Mouse (Mus musculus): ENCODE results near the gene Ctcfl.
"Not testable (repeated sequence)": the region's sequence is repeated elsewhere in the genome, so short reads cannot be mapped to it uniquely, and the experiment has no call there.

The Ctcfl gene

DNA sequence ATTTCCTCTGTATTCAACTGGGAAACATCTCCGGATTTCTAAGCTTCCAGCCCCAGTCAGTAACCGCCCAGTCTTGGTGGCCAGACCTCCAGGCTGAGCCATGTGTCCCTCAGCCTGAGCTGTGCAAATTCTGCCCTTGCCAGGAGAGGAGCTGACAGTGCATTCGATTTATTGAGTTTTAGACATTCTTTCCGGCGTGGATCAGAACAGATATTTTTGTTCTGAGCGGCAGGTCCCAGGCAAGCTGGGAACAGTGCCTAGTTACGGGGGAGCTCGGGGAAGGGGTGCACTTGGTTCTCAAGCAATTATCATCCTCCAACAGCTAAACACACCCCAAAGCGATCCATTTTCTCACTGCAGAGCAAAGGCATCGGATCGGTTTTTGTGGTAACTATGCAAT lies 24.3 kb upstream of the Ctcfl start:
- no peak for DNase-seq (ENCODE audit: low read depth)

DNA sequence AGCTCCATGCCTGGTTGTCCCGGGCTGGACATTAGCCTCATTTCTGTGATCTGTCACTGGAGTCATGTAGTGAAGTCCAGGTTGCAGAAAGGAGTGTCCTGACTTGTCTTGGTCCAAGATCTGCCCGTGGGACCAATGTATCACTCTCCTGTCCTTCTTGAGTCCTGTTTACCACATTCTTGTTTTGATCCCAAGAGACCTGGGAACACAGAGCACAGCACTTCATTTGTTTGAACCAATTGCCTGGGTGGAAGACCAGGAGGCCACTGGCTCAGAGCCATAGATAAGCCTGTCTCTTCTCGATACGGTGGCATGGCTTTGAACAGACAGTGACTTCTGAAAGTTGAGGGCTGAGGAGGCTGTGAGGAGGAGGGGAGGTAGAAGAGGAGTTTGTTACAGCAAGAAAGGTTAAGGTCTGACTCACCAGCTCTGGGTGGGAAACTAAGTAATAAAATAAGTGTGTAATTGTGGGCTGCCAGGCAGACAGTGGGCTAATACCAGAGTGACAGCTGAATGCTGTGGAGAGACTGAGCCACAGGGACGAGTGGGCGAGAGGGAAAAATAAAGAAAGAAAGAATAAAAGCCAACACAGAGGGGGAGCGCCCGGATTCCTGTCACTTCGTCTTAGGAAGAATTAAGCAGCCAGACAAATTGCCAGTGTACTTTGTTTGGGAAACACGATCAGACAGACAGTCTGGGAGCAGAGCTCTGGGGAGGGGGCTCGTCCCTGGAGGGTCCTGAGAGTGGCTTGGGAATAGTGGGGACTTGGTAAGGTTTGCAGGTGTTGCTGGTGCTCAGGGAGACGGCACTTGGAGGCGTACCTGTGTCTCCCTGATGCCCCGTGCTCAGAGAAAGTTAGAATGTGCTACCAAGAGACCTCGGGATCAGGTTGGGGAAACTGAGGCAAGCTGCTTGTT lies 19.3 kb upstream of the Ctcfl start:
- no peak for DNase-seq (ENCODE audit: low read depth)

DNA sequence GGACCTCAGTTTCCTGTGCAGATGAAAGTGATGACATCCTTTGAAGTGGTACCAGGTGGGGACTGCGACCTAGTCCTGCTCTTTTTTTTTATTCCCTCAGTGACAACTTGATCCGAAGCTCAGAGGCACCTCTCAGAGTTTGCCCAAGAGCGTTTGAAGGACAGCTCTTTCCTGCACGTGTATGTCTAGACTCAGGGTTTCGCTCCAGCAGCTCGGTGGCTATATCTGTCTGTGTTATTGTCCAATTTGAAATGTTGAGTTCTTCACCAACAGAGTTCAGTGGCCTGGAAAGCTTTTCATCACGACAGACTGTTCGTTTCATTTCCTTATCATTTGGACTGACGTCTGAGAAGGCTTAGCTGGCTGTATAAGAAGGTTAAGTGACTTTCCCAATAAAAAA lies 15.4 kb upstream of the Ctcfl start:
- no peak for DNase-seq (ENCODE audit: low read depth)

DNA sequence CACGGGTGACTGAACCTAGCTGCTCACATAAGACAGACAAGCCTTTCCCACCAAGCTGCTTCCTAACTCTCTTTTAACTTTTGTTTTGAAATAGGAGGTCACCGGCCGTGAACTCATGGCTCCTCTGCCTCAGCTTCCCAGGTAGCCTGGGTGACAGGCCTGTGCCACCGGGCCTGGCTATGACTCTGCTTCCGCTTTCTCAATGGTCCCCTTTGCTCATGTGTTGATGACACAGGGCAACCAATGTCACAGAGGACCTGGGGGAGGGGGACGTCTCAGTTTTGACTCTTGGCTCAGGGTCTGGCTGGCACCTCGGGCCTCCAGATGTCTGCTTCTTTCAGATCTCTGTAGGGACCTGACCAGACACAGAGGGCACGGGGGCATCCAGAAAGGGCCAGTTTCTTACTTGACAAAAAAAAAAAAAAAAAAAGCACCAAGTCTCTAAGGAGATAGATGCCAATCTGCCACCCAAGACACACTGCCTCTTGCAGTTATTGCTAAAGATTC lies 13.5 kb upstream of the Ctcfl start:
- no peak for DNase-seq (ENCODE audit: low read depth)

DNA sequence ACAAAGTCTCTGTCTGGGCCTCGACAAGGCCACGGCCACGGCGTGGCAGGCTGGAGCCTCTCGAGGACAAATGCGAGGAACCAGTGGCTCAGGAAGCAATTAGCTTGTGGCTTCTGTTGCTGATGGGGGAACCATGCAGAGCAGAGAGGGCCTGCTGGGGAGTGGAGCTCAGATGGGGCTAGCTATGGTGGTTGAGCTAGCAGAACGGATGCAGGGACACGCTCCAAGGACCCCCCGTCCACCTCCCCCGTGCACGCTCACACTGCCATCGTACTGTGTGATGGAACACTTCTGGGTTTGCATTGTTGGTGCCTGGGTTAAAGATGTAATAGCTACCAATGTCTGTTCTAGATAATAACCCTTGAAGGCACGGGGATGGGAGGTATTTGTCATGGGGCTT lies 12.9 kb upstream of the Ctcfl start:
- DNase-seq (ENCODE audit: low read depth), result no peak

DNA sequence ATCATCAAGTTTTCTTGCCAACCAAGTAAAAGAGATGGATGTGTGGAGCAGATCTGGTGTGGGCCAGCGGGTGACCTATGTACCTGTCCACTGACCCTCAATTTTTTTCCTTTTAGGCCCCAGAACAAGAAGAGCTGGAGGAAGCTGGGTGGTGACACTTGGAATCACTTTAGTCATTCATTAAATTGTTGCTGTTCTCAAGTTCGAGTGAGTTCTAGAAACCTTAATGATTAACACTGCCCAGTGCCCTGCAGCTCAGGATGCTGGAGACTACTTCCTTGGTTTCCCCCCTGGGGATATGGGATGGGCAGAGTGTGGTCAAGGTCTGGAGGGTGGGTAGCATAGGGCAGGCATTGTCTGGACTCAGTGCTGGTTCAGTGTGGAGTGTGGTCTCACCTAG lies 9.8 kb upstream of the Ctcfl start:
- DNase-seq (ENCODE audit: low read depth), result no peak

DNA sequence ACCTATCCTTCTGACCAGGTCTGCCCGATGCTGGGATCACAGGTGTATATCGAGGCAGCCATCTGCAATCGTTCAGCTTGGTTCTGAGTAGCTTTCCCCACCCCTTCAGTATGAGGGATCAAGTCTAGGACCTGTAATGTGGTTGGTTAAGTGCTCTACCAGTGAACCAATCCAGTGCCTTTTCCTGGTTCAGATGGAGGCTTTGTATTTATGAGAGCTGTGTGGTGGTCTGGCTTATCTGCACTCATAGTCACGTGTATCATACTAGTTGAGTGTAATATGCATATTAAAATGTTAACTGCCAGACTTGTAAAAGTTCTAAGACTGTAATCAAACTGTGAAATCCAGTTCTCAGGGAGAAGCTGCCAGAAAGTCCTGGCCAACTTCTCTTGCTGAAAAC lies 7.1 kb upstream of the Ctcfl start:
- DNase-seq (ENCODE audit: low read depth), result no peak

DNA sequence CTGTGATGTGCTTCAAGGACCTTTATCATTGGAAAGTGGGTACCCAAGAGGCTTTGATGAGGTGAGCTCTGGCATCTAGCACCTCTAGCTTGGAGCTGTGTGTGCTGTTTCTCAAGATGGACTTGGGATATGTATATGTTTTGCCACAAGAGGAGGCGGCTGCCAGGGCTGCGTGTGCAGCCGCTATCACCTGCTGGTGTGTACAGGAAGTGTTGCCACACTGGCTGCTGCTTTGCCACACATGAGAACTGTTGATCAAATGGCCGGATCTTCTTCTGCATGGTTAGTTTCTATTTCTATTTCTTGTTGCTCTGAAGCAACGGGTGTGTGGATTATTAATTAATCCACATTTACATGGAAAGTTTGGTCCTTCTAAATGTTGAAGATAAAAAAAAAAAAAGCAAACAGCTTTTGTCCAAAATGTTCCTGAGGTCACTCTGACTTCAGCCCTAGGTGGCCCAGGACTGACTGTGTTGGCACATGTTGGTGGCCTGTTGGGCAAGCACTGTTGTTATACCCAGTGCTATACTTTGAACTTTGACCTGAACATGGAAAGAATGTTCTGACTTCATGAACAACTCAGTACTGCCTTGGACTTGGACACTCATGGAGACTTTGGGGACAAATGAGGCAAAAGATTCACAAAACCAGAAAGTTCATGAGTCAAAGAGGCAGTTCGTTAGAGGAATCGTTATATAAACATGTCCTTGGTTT lies 4.9 kb upstream of the Ctcfl start:
- no peak for DNase-seq (ENCODE audit: low read depth)

DNA sequence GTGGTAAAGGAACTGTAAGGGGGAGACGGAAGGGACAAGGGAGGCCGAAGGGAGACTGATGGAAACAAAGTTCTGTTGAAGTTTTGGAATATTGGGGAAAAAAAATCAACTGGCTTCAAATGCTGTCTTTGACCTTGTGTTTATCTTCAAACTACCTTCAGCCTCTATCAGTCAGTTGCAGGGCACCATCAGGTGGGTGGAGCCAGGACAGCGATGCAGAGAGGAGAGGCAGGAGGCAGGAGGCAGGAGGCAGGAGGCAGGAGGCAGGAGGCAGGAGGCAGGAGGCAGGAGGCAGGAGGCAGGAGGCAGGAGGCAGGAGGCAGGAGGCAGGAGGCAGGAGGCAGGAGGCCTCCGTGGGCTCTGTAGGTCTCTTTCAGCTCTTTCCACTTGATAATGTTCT lies 792 bp upstream of the Ctcfl start:
- DNase-seq (ENCODE audit: low read depth), result not testable (repeated sequence)

DNA sequence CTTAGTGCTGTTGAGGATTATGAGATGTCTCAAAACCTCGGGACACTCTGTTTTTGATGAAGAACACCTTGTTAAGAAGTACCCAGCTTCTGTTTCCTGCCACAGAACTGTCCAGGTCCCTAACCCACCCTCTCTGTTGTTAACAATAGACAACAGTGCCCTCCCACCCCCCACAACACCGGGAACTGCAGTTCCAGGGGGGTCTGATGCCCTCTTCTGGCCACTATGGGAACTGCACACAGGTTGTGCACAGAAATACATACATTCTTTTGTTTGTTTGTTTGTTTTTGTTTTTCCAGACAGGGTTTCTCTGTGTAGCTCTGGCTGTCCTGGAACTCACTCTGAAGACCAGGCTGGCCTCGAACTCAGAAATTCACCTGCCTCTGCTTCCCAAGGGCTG lies 5.5 kb downstream of the Ctcfl start:
- DNase-seq (ENCODE audit: low read depth), result not testable (repeated sequence)

DNA sequence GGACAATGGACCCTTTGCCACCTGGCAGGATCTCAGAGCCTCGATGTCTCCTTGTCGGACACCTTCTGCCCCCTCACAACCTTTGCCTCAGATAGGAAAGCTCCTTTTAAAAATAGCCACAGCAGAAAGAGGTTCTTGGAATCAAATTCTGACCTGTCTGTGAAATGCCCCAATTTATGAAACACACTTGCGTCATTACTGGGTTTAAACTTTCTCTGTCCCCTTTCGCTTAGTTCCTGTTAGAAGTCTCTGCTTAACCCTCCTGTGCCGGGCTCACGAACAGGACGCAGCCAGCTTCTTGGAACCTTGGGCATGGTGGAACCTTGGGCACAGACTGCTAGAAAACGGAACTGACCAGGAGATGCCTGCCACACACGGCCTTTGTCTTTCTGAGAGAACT lies 8.8 kb downstream of the Ctcfl start:
- DNase-seq (ENCODE audit: low read depth), result no peak

DNA sequence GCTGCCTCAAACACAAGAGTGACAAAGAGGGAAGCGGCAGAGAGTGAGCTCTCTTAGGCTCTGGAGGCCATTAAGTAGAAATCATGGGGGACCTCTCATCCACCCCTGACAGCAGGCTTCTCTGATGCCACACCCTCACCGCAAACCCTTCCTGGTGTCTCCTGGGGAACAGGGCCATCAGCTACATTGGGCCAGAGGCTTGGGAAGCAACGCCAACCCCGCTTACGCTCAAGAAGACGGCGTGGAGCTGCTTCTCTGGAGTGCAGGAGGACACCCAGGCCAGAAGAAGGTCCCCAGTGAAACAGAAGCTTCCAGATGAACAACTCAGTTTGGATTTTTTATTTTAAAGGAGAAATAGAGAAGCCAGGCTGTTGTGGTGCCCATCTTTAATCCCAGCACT lies 9.8 kb downstream of the Ctcfl start:
- no peak for DNase-seq (ENCODE audit: low read depth)

DNA sequence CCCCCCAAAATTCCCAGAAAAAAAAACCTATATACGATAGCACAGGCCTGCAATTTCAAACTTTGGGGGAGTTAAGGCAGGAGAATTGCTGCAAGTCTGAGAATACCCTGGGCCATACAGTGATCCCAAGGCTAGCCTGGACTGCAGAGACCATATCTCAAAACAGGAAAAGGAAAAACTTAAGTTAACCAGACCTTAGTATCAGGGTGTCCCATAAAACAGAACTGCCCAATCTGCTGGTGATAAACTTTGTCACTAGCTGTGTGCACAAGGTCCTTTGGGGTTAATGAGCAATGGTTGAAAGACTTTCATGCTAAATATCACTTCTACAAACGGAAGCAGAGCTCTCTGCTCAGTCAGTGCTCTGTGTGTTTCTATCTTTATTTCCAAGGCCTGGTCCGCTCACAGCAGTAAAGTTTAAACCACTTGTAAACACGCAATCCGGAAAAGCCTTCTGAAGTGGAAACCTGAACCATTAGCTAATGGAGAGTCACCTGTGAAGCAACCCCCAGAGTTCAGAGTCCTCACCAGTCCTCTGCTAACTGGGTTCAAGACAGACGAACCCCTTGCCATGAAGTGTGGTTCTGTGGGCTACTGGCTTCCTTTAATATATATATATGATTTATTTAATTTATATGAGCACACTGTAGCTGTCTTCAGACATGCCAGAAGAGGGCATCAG lies 10.7 kb downstream of the Ctcfl start:
- no peak for DNase-seq (ENCODE audit: low read depth)

DNA sequence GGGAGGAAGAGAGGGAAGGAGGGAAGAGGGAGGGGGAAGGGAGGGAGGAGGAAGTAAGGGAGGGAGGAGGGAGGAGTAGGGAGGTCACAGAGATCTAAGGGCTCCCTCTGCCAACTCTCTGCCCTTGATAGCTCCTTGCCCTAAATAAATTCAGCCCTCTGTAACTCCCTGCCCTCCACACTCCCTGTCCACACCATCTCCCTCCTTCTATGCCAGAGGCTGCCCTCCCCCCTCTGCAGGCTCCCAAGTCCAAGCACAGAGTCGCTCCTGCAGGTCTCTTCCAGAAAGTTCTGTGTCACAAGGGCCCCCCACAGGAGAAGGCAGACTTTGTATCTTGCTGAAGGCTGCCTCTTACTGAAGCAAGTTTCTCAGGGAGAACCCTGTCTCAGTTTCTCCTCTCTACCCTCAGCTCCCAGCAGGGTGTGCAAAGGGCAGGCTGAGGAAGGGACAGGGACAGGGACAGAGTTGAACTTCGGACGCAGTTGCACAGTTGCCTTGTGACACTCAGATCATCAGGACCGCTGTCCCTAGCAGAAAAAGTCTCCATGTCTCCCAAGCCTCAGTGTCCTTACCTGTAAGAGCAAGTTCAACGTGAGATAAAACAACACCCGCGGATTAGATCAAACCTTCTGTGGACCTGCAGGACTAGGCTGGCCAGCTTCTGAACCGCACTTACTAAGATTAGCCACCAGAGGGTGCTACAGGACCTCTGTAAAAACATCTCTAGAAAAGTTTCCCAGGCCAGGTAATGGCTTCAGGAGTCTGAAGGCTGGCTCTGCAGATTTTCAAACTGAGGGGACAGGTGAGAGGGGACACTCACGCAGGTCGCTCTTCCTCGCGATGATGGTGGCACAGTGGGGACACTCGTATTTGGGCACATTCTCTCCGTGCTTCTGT lies 12.2 kb downstream of the Ctcfl start:
- peak; percentile 81 for DNase-seq (ENCODE audit: low read depth)

DNA sequence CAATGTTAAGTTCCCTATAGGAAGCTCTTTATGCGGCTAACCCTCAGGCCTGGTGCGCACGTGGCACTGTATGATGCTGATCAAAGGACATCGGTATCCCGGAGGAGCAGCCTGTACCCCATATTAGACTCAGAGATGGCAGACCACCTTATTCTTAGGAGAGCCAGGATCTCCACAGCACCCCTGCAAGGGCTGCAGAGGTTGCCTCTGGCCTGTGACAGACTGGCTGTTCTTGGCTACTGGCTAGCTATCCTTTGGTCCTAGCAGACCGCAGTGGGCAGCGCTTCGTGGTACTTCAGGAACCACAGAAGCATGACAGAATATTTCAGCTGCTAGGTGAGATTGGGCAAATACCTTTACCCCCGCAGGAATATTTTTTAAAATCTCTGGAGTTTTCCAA lies 12.9 kb downstream of the Ctcfl start:
- no peak for DNase-seq (ENCODE audit: low read depth)

DNA sequence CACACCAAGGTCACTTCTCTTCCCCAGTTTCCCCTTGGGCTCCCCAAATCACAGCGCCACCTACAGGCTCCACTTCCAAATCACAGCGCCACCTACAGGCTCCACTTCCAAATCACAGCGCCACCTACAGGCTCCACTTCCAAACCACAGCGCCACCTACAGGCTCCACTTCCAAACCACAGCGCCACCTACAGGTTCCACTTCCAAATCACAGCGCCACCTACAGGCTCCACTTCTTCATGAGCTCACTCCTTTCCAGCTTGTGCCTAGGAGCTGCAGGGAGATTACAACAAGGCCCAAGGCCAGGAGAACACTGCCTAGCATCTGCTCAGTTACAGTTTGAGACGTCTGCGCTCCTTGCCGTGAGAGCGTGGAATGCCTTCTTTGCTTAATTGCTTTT lies 22.0 kb downstream of the Ctcfl start:
- peak; percentile 67 for DNase-seq (ENCODE audit: low read depth)

DNA sequence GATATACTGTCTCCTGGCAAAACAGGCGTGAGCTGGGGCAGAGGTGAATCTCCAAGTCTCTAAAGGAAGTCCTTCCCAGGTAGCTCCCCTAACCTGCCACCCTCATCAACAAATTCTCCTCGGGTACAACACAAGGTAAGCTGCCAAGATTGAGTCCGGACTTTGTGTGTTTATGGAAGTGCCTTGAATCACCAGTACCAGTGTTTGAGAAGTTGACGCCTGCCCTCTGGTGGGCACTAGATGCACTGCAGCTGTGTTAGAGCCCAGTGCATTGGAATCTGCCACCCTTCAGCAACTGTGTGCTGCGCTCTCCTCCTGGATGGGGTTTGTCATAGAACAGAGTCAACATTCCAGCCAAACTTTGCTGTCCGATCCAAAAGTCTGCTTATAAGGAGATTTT lies 29.9 kb downstream of the Ctcfl start:
- peak; percentile 95 for DNase-seq (ENCODE audit: low read depth)

DNA sequence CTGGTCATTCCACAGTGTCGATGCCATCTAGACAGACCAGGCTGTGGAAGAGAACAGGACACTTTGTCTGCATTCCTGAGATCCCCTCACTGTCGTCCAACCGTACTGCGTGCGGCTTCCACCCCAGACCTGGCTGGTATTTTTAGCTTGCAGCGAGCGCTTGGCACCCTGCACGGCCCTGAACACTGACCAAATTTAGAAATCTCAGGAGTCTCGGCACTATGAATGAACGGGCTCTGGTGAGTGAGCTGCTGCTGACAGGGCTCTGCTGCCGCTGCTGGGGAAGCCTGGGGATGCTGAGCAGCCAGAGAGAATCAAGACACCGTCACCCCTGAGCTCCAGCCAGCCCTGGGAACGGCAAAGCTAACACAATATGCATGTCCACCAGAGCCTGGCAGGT lies 31.9 kb downstream of the Ctcfl start:
- DNase-seq (ENCODE audit: low read depth), result no peak

DNA sequence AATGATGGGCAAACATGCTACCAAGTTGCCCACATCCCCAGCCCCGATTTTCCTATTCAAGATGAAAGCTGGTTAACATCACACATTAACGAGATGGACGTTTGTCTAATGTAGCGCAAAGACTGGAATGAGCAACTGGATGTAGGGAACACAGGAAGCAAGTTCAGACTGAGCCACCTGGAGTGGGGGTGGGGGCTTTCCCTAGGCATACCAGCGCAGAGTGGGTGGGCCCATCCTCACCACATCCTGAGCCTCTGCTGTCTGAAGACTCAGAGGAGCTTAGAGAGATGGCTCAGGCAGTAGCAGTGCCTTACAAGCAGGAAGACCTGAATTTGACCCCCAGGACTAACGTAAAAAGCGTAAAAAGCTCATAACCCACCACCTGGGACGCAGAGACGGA lies 33.6 kb downstream of the Ctcfl start:
- DNase-seq (ENCODE audit: low read depth), result peak; percentile 93

DNA sequence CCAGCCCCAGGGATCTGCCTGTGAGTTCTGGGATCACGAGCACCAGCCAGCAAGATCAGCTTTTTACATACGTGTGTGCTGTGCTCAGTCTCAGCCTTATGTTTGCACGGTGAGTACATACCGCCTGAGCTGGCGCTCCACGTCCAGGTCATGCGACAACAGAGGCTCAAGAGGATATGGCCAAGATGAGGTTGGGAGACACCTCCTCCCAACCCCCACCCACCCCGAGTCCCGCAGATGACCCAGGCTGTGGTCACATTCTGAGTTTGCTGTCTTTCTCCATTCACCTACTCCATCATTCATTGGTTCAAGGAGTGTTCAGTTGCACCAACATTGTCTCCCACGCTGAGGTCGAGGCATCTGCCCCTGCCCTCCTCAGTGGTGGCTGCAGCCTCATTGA lies 34.5 kb downstream of the Ctcfl start:
- DNase-seq (ENCODE audit: low read depth), result peak; percentile 44

DNA sequence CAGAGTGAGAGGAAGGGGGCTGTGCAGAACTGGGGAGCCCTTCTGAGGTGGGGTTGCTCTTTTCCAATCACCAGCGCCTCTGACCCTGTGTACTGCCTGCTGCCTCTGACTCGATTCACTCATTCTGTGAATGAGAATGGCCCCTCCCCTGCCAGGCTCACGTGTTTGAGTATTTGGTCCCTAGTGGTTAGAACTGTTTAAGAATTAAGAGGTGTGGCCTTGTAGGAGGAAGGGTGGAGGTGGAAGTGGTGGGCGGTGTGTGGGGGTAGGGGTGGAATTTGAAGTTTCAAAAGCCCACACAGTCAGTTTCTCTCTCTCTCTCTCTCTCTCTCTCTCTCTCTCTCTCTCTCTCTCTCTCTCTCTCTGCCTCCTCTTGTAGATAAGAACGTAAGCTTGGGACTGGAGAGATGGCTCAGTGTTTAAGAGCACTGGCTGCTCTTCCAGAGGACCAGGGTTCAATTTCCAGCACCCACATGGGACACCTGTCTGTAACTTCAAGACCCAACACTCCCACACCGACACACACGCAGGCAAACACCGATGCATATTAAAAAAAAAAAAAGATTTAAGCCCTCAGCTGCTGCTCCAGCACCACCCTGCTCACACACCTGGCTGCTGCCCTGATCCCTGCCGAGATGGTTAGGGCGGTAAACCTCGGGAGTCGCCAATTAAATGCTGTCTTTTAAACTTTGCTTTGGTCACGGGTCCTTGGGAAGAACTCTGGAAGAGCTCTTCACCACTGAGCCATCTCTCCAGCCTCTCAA lies 35.4 kb downstream of the Ctcfl start:
- peak; percentile 95 for DNase-seq (ENCODE audit: low read depth)

Data from naive thymus-derived CD4-positive, alpha-beta T cell, adult 2 months (primary cell).